Mouse (Mus musculus) C2C12 (cell line): Measurements from ENCODE around the gene Slc48a1.

Experiments used
- CEBPB ChIP-seq: IDR thresholded peaks from one replicate; pipeline ENCODE4 v1.6.1; 2011; ENCODE audit warnings: low read depth, mild to moderate bottlenecking, control low read depth, moderate library complexity
- CTCF ChIP-seq: IDR thresholded peaks from one replicate; pipeline ENCODE4 v1.5.1; 2011; ENCODE audit not compliant: control insufficient read depth, insufficient read depth, insufficient read length
- FOSL1 ChIP-seq: IDR thresholded peaks from one replicate; pipeline ENCODE4 v1.8.0; 2011; ENCODE audit warnings: mild to moderate bottlenecking, low read length; ENCODE audit not compliant: poor library complexity, insufficient read depth, severe bottlenecking
- MAX ChIP-seq: IDR thresholded peaks from one replicate; pipeline ENCODE4 v1.6.1; 2011; ENCODE audit warnings: mild to moderate bottlenecking, control low read depth
- MYOD1 ChIP-seq: IDR thresholded peaks from one replicate; pipeline ENCODE4 v1.6.1; 2011; ENCODE audit warnings: low read depth; ENCODE audit not compliant: control insufficient read depth, insufficient read length
- MYOG ChIP-seq: IDR thresholded peaks from one replicate; pipeline ENCODE4 v1.6.1; 2011; ENCODE audit not compliant: control insufficient read depth, insufficient read length; ENCODE audit errors: extremely low read depth
- USF1 ChIP-seq: IDR thresholded peaks from one replicate; pipeline ENCODE4 v1.6.1; 2011; ENCODE audit warnings: low read depth, mild to moderate bottlenecking, control low read depth, moderate library complexity

GRCm38 (mm10) chr15:97787799-97788667 is 9.7 kb downstream of the Slc48a1 start:
- no peak for TF ChIP-seq MAX
- no peak for TF ChIP-seq CTCF
- no peak for TF ChIP-seq MYOD1
- no peak for TF ChIP-seq USF1
- TF ChIP-seq MYOG = no peak
- TF ChIP-seq CEBPB = no peak
- no peak for TF ChIP-seq FOSL1
